Mouse (Mus musculus) lung, postnatal 36 days (tissue): ENCODE measurements around the gene Pla2g4d.
A peak's percentile ranks its signal among the peaks of the same experiment; 100 is the strongest.

Experiments used
- DNase-seq: peaks from one replicate; pipeline ENCODE4 v3.0.0; 2022; ENCODE audit warnings: mixed read lengths

The Pla2g4d gene

GRCm38 (mm10) chr2:120288995-120289394 lies at the start of gene Pla2g4d:
Gene Pla2g4d (minus strand): TSS chr2:120289197.
- DNase-seq = no peak

- DNase-seq = no peak
These were observed 48.9 kb upstream of the Pla2g4d start for GRCm38 (mm10) chr2:120337886-120338285.

- no peak for DNase-seq
These were observed 42.6 kb upstream of the Pla2g4d start for GRCm38 (mm10) chr2:120331575-120331974.

GRCm38 (mm10) chr2:120315077-120315476 lies 26.1 kb upstream of the Pla2g4d start:
- no peak for DNase-seq

GRCm38 (mm10) chr2:120314487-120314886 lies 25.5 kb upstream of the Pla2g4d start:
- DNase-seq = no peak

- peak; percentile 79 for DNase-seq
These were observed 25.0 kb upstream of the Pla2g4d start, which contains the start of gene Pla2g4f for GRCm38 (mm10) chr2:120313976-120314375. Gene Pla2g4f (minus strand): TSS chr2:120314165.

- DNase-seq = peak; percentile 62
These were observed 23.4 kb upstream of the Pla2g4d start for GRCm38 (mm10) chr2:120312276-120312825.

- peak; percentile 18 for DNase-seq
These were observed 15.1 kb upstream of the Pla2g4d start for GRCm38 (mm10) chr2:120304113-120304512.

GRCm38 (mm10) chr2:120301076-120301475 lies 12.1 kb upstream of the Pla2g4d start:
- no peak for DNase-seq

- DNase-seq = no peak
These were observed 10.9 kb upstream of the Pla2g4d start for GRCm38 (mm10) chr2:120299866-120300265.

GRCm38 (mm10) chr2:120296160-120296559 lies 7.2 kb upstream of the Pla2g4d start:
- no peak for DNase-seq

GRCm38 (mm10) chr2:120291471-120292078 lies 2.6 kb upstream of the Pla2g4d start:
- DNase-seq = no peak

- no peak for DNase-seq
These were observed 596 bp downstream of the Pla2g4d start for GRCm38 (mm10) chr2:120288401-120288800.

- DNase-seq = no peak
These were observed 3.4 kb downstream of the Pla2g4d start for GRCm38 (mm10) chr2:120285639-120286038.

GRCm38 (mm10) chr2:120284705-120285104 lies 4.3 kb downstream of the Pla2g4d start:
- DNase-seq = peak; percentile 17

- no peak for DNase-seq
These were observed 4.9 kb downstream of the Pla2g4d start for GRCm38 (mm10) chr2:120284094-120284493.

- no peak for DNase-seq
These were observed 5.4 kb downstream of the Pla2g4d start for GRCm38 (mm10) chr2:120283550-120283949.

GRCm38 (mm10) chr2:120281221-120281620 lies 7.8 kb downstream of the Pla2g4d start:
- DNase-seq = no peak

GRCm38 (mm10) chr2:120279961-120280360 lies 9.0 kb downstream of the Pla2g4d start:
- DNase-seq = peak; percentile 69

GRCm38 (mm10) chr2:120276951-120277350 lies 12.0 kb downstream of the Pla2g4d start:
- DNase-seq = no peak

- no peak for DNase-seq
These were observed 20.4 kb downstream of the Pla2g4d start for GRCm38 (mm10) chr2:120268635-120269034.

- no peak for DNase-seq
These were observed 23.5 kb downstream of the Pla2g4d start for GRCm38 (mm10) chr2:120265523-120265922.

GRCm38 (mm10) chr2:120264858-120265257 lies 24.1 kb downstream of the Pla2g4d start:
- DNase-seq = no peak

GRCm38 (mm10) chr2:120262876-120263275 lies 26.1 kb downstream of the Pla2g4d start:
- no peak for DNase-seq

GRCm38 (mm10) chr2:120261346-120261745 lies 27.7 kb downstream of the Pla2g4d start:
- no peak for DNase-seq
